Mouse (Mus musculus) stomach, postnatal 0 days (tissue): Measurements from ENCODE around the gene 1700025F22Rik. TPM values are rescaled to one million over a fixed set of nuclear protein-coding genes. Genes with fewer than 3 reads are reported as not detected.
A peak's percentile ranks its signal among the peaks of the same experiment; 100 is the strongest.
"Not testable (repeated sequence)": the region's sequence is repeated elsewhere in the genome, so short reads cannot be mapped to it uniquely, and the experiment has no call there.

Experiments used
- ATAC-seq: fragments of 200-750 bp; cut with Nextera tagmentation; 2 replicates; pipeline ENCODE4 v1.8.0; 2017; ENCODE audit not compliant: low FRiP score, low TSS enrichment
- DNase-seq: peaks from one replicate; pipeline ENCODE4 v3.0.0-alpha.2; 2016; ENCODE audit warnings: low spot score
- H3K27ac ChIP-seq: fragments of 300-500 bp; sonication (generic); replicated peaks from 2 replicates; pipeline ENCODE4 v1.5.1; 2014; ENCODE audit warnings: mild to moderate bottlenecking, control low read depth
- H3K27me3 ChIP-seq: fragments of 300-500 bp; sonication (generic); 2 replicates; pipeline ENCODE4 v1.6.1; 2014; ENCODE audit warnings: low read length; ENCODE audit not compliant: control insufficient read depth, insufficient read depth
- H3K36me3 ChIP-seq: fragments of 300-500 bp; sonication (generic); 2 replicates; pipeline ENCODE4 v1.6.1; 2014; ENCODE audit warnings: low read length, mixed read lengths; ENCODE audit not compliant: control insufficient read depth, insufficient read depth
- H3K4me1 ChIP-seq: fragments of 300-500 bp; sonication (generic); replicated peaks from 2 replicates; pipeline ENCODE4 v1.6.1; 2014; ENCODE audit warnings: antibody characterized with exemption; ENCODE audit not compliant: control insufficient read depth, insufficient read depth
- H3K4me2 ChIP-seq: fragments of 300-500 bp; sonication (generic); replicated peaks from 2 replicates; pipeline ENCODE4 v1.6.1; 2014; ENCODE audit warnings: low read depth, mild to moderate bottlenecking, control low read depth, moderate library complexity
- H3K4me3 ChIP-seq: fragments of 300-500 bp; sonication (generic); 2 replicates; pipeline ENCODE4 v1.5.1; 2014; ENCODE audit warnings: low read depth, low read length, control low read depth
- H3K9ac ChIP-seq: fragments of 300-500 bp; sonication (generic); 2 replicates; pipeline ENCODE4 v1.6.1; 2014; ENCODE audit warnings: mild to moderate bottlenecking, low read length, control low read depth, mixed read lengths
- H3K9me3 ChIP-seq: fragments of 300-500 bp; sonication (generic); 2 replicates; pipeline ENCODE4 v1.6.1; 2016; ENCODE audit warnings: low read length; ENCODE audit not compliant: control insufficient read depth
- CTCF ChIP-seq: IDR thresholded peaks from 2 replicates; pipeline ENCODE4 v1.5.1; 2016; ENCODE audit warnings: antibody characterized with exemption, low read depth, mild to moderate bottlenecking, moderate library complexity
- EP300 ChIP-seq: optimal IDR thresholded peaks from 2 replicates; pipeline ENCODE3; 2016; ENCODE audit warnings: antibody characterized with exemption
- WGBS: fragments of 180-500 bp; shearing (Covaris S2); extraction: QIAGEN DNeasy Blood & Tissue Kit; methylation state at CpG from one replicate; pipeline ENCODE4 v1.1.7; 2014; 5-methylcytosine and 5-hydroxymethylcytosine counted together
- polyA plus RNA-seq: library from polyadenylated mRNA; unstranded; fragments of >200 nt; fragmentation: Nextera tagmentation; extraction: Ambion mirVana; gene quantifications from 2 replicates; pipeline ENCODE4 v1.2.1, GENCODE M21; 2015

1700025F22Rik gene
- not detected in 2 replicates for polyA plus RNA-seq

DNA sequence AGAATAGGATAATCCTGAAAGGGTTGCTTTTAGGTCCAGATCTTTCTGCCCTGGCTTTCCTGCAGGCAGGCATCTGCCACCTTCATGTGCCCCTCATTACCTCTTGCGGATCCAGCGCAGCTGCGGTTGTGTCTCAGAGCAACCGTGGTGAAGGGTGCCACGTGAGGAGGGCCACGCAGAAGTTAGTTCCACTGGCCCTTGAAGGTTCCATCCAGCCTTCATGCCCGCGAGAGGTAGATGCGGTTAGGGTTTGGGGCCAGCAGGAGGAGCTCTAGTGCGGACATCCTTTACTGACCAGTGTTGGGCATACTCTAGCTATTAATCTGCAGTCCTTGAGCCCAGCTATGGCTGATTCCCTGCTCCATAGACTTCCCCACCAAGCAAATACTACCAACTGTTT is at the start of gene 1700025F22Rik:
Gene 1700025F22Rik (minus strand): TSS at position 149 of the 400 bp plus-strand sequence.
- Histone ChIP-seq H3K4me2 (no peak within 1 kb of the TSS), H3K4me3 (no peak within 1 kb of the TSS), H3K27ac (no peak within 1 kb of the TSS), H3K9ac (no peak within 1 kb of the TSS), H3K9me3 (no peaks in the 10 kb centered on the region), H3K36me3 (no peaks in the 10 kb centered on the region), H3K27me3 (no peaks in the 10 kb centered on the region), H3K4me1 (no peaks in the 10 kb centered on the region)
- no peak for ATAC-seq
- WGBS, result 33% methylated on average over 10 of the region's 10 CpGs
- TF ChIP-seq CTCF (peak; percentile 62), EP300 (no peak)
- DNase-seq, result peak; percentile 63

DNA sequence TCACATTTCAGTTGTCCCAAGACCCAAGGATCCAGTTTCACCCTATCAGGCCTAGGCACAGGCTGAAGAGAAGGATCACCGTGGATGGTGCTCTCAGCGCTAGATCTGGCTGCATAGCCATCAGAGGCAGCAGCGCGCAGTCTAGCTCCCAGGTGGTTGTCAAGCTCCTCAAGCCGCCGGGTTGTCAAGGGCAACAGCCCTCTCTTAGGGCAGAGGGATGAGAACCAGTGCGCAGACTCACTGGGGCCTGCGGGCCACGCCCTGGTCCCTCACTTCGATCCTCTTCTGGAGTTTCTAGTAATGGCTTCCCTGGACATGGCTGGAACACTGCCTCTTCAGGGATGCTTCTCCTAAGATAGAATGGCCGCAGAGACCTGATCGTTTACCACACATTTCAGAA is 31.4 kb upstream of the 1700025F22Rik start, which contains the start of gene Ms4a13:
Gene Ms4a13 (minus strand): TSS at position 192 of the 400 bp plus-strand sequence.
- Histone ChIP-seq H3K4me2 (no peak within 1 kb of the TSS), H3K4me3 (no peak within 1 kb of the TSS), H3K27ac (no peak within 1 kb of the TSS), H3K27me3 (no peaks in the 10 kb centered on the region), H3K4me1 (no peaks in the 10 kb centered on the region), H3K9me3 (no peaks in the 10 kb centered on the region), H3K9ac (no peak within 1 kb of the TSS), H3K36me3 (no peaks in the 10 kb centered on the region)
- ATAC-seq, result no peak
- WGBS, result 61% methylated on average over 12 of the region's 12 CpGs
- DNase-seq, result no peak
- TF ChIP-seq CTCF (no peak), EP300 (no peak)

DNA sequence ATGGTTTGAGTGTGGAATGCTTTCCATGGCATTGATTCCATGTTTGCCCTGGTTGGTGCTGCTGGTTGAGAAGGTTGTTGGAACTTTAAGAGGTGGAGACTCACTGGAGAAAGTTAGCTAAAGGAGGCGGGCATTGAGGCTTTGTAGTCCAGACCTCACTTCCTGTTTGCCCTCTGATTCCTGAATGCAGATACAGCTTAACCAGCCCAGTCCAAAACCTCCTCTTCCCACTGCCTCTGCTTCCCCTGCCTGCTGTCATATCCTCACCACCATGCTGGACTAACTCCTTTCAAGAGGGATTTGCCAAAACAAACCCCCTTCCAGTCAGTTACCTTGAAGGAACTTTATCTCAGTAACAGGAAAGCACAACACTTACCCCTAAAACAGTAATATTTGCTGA is 27.4 kb upstream of the 1700025F22Rik start:
- Histone ChIP-seq H3K27ac (no peak overlapping the region), H3K9me3 (no peaks in the 10 kb centered on the region), H3K4me1 (no peaks in the 10 kb centered on the region), H3K27me3 (no peaks in the 10 kb centered on the region), H3K4me3 (no peak overlapping the region), H3K9ac (no peak overlapping the region), H3K4me2 (no peak overlapping the region), H3K36me3 (no peaks in the 10 kb centered on the region)
- TF ChIP-seq CTCF (no peak), EP300 (no peak)
- ATAC-seq (peak; percentile 51; the same call in 1 of the 2 replicates), DNase-seq (peak; percentile 49)
- WGBS, result 57% methylated on average over 1 of the region's 1 CpGs

DNA sequence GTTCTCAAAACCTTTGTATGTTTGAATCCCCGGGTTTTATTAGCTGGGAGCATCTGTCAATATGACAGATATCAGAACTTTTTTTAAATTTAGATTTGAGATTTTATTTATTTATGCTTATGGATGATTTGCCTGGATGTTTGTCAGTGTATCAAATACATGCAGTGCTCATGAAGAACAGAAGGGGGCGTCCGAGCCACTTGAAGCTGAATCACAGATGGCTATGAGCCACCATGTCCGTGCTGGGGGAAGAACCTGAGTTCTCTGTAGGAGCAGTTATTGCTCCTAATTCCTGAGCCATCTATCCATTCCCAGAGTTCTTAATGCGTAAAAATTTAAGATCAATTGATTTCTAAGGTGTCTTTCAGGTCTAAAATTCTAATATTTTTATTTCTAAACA is 19.0 kb upstream of the 1700025F22Rik start:
- Histone ChIP-seq H3K36me3 (no peaks in the 10 kb centered on the region), H3K27ac (no peak overlapping the region), H3K4me1 (no peaks in the 10 kb centered on the region), H3K4me2 (no peak overlapping the region), H3K27me3 (no peaks in the 10 kb centered on the region), H3K4me3 (no peak overlapping the region), H3K9ac (no peak overlapping the region), H3K9me3 (no peaks in the 10 kb centered on the region)
- WGBS, result 24% methylated on average over 5 of the region's 5 CpGs
- DNase-seq, result peak; percentile 38
- TF ChIP-seq CTCF (peak; percentile 67), EP300 (no peak)
- ATAC-seq, result no peak

DNA sequence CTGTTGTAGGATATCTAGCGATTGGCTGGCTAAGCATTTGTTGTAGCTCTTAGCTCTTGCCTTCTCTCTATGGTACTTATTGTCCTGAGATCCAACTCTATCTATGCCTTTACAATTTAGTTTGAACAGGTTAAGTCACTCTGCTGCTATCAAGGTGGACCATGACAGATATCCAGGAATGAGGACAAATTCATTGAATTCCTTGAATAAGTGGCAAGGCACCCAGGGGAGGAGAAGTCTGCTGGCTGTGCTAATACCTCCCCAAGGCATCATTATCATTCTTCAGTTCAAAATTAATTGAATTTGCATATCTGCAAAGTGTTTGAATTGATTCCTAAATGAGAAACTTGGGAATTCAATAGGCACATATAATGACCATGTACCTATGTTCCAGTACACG is 12.3 kb upstream of the 1700025F22Rik start:
- WGBS, result 63% methylated on average over 2 of the region's 2 CpGs
- Histone ChIP-seq H3K4me3 (no peak overlapping the region), H3K27me3 (no peaks in the 10 kb centered on the region), H3K36me3 (no peaks in the 10 kb centered on the region), H3K4me2 (no peak overlapping the region), H3K27ac (no peak overlapping the region), H3K9ac (no peak overlapping the region), H3K9me3 (no peaks in the 10 kb centered on the region), H3K4me1 (no peaks in the 10 kb centered on the region)
- no peak for ATAC-seq
- no peak for DNase-seq
- TF ChIP-seq EP300 (no peak), CTCF (no peak)

DNA sequence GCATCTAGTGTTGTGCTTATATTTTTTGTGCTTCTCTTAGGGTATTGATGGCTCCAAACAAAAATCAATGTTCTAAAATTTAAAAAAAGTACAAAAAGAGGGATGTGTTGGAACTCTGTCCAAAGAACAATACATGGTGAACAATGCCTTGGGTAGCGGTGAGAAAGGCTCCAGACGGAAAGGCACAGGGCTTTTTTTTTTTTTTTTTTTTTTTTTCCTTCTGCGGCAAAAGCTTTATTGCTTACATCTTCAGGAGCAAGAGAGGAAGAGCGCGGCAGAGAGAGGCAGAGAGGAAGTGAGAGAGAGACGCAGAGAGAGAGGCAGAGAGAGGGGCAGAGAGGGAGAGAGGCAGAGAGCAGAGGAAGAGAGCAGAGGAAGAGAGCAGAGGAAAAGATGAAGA is 7.2 kb downstream of the 1700025F22Rik start:
- H3K27ac ChIP-seq, H3K4me2 ChIP-seq, DNase-seq, H3K36me3 ChIP-seq, H3K4me3 ChIP-seq, ATAC-seq, H3K27me3 ChIP-seq, H3K4me1 ChIP-seq, H3K9me3 ChIP-seq, H3K9ac ChIP-seq: not testable (repeated sequence)
- 71% methylated on average over 6 of the region's 6 CpGs for WGBS
